Comparison of ENCODE assay signal across 42 mouse cellular contexts in genomic region chr11:87881714-87882113, GRCm38 (mm10). TPM values are rescaled to one million over a fixed set of nuclear protein-coding genes. Genes with fewer than 3 reads are reported as not detected.
"Had no signal": no experiment of that assay in that cellular context is flagged by ENCODE, and none has a peak within 500 bp of the region (broad histone marks: within the 10 kb centered on the region; RNA-seq: fewer than 3 reads in every experiment).

No protein-coding gene starts in this region.

- H3K4me3 ChIP-seq: gastrocnemius, adult 2 months; heart, embryonic 10.5 days; heart, embryonic 12.5 days; hindbrain, embryonic 10.5 days; hindbrain, embryonic 12.5 days; intestine, embryonic 15.5 days; kidney, embryonic 15.5 days; limb, embryonic 13.5 days; limb, embryonic 15.5 days; liver, embryonic 12.5 days had no signal

- H3K27ac ChIP-seq: gastrocnemius, adult 2 months; heart, embryonic 10.5 days; hindbrain, embryonic 10.5 days; hindbrain, embryonic 12.5 days; hindbrain, embryonic 14.5 days; intestine, embryonic 15.5 days; kidney, embryonic 15.5 days; kidney, postnatal 0 days; limb, embryonic 13.5 days; limb, embryonic 15.5 days; liver, embryonic 12.5 days had no signal

- H3K9ac ChIP-seq: heart, embryonic 12.5 days; hindbrain, embryonic 12.5 days; hindbrain, embryonic 14.5 days; intestine, embryonic 15.5 days; kidney, embryonic 15.5 days; limb, embryonic 13.5 days; limb, embryonic 15.5 days; liver, embryonic 12.5 days had no signal

- H3K4me1 ChIP-seq: heart, embryonic 10.5 days; heart, embryonic 12.5 days; hindbrain, embryonic 10.5 days; hindbrain, embryonic 12.5 days; liver, embryonic 12.5 days had no signal

- ATAC-seq: hindbrain, embryonic 16.5 days; inflammation-experienced regulatory T-cells, adult 6 months; intestine, embryonic 15.5 days; intestine, postnatal 0 days; liver, embryonic 12.5 days had no signal

- DNase-seq: gastrocnemius, adult 2 months; gastrocnemius, postnatal 10 days; gastrocnemius, postnatal 25 days; heart, adult 11 months; heart, postnatal 10 days; heart, postnatal 4 days; kidney, adult 2 months; kidney, adult 9 months; kidney, postnatal 25 days; layer of hippocampus, adult 9-11 months; layer of hippocampus, postnatal 36 days; left cerebral cortex, postnatal 4 days had no signal

- H3K36me3 ChIP-seq: heart, embryonic 10.5 days; heart, embryonic 12.5 days; hindbrain, embryonic 10.5 days; hindbrain, embryonic 12.5 days; intestine, embryonic 15.5 days; kidney, embryonic 15.5 days; limb, embryonic 13.5 days; limb, embryonic 15.5 days; liver, embryonic 12.5 days had no signal

- H3K27me3 ChIP-seq: hindbrain, embryonic 12.5 days; intestine, embryonic 15.5 days; limb, embryonic 13.5 days; limb, embryonic 15.5 days had no signal

RNA-seq across cellular contexts. Expression of gene Epx, which starts 6.4 kb away (rescaled TPM):
- total RNA-seq: gastrocnemius, adult 2 months; gastrocnemius, postnatal 25 days; gastrocnemius, postnatal 4 days; heart, adult 8-10 months; heart, postnatal 10 days; heart, postnatal 25 days; heart, postnatal 4 days; layer of hippocampus, postnatal 36 days; left cerebral cortex, adult 18-20 months; liver, adult 2 months had no signal
- polyA plus RNA-seq: hindbrain, embryonic 10.5 days; hindbrain, embryonic 14.5 days; inflammation-experienced regulatory T-cells, adult 6 months; intestine, postnatal 0 days; kidney, adult 2 months; liver, adult 2 months had no signal

RNA-seq across cellular contexts. Expression of gene Olfr462, which starts 10.4 kb away (rescaled TPM):
- total RNA-seq: gastrocnemius, adult 2 months; gastrocnemius, postnatal 10 days; gastrocnemius, postnatal 25 days; gastrocnemius, postnatal 4 days; heart, adult 8-10 months; heart, postnatal 10 days; heart, postnatal 25 days; heart, postnatal 4 days; layer of hippocampus, adult 18-20 months; layer of hippocampus, adult 8-10 months; layer of hippocampus, postnatal 14 days; layer of hippocampus, postnatal 36 days; left cerebral cortex, adult 18-20 months; left cerebral cortex, adult 8-10 months; left cerebral cortex, postnatal 10 days; left cerebral cortex, postnatal 25 days; left cerebral cortex, postnatal 4 days; liver, adult 2 months had no signal
- polyA plus RNA-seq: frontal cortex, adult 2 months; heart, embryonic 10.5 days; heart, embryonic 12.5 days; heart, embryonic 14.5 days; heart, embryonic 16.5 days; hindbrain, embryonic 10.5 days; hindbrain, embryonic 12.5 days; hindbrain, embryonic 14.5 days; hindbrain, embryonic 16.5 days; inflammation-experienced regulatory T-cells, adult 6 months; intestine, embryonic 15.5 days; intestine, postnatal 0 days; kidney, adult 2 months; kidney, embryonic 15.5 days; kidney, postnatal 0 days; large intestine, adult 2 months; limb, embryonic 11.5 days; limb, embryonic 13.5 days; limb, embryonic 15.5 days; liver, adult 2 months; liver, embryonic 12.5 days had no signal

RNA-seq across cellular contexts. Expression of gene Olfr463, which starts 15.5 kb away (rescaled TPM):
- total RNA-seq: gastrocnemius, adult 2 months; gastrocnemius, postnatal 10 days; gastrocnemius, postnatal 25 days; gastrocnemius, postnatal 4 days; heart, adult 8-10 months; heart, postnatal 10 days; heart, postnatal 25 days; heart, postnatal 4 days; layer of hippocampus, adult 18-20 months; layer of hippocampus, adult 8-10 months; layer of hippocampus, postnatal 14 days; layer of hippocampus, postnatal 36 days; left cerebral cortex, adult 18-20 months; left cerebral cortex, adult 8-10 months; left cerebral cortex, postnatal 10 days; left cerebral cortex, postnatal 25 days; left cerebral cortex, postnatal 4 days; liver, adult 2 months had no signal
- polyA plus RNA-seq: frontal cortex, adult 2 months; heart, embryonic 10.5 days; heart, embryonic 12.5 days; heart, embryonic 14.5 days; heart, embryonic 16.5 days; hindbrain, embryonic 10.5 days; hindbrain, embryonic 12.5 days; hindbrain, embryonic 14.5 days; hindbrain, embryonic 16.5 days; inflammation-experienced regulatory T-cells, adult 6 months; intestine, embryonic 15.5 days; intestine, postnatal 0 days; kidney, adult 2 months; kidney, embryonic 15.5 days; kidney, postnatal 0 days; large intestine, adult 2 months; limb, embryonic 11.5 days; limb, embryonic 13.5 days; limb, embryonic 15.5 days; liver, adult 2 months; liver, embryonic 12.5 days had no signal

RNA-seq across cellular contexts. Expression of gene Olfr464, which starts 39.1 kb away (rescaled TPM):
- total RNA-seq: gastrocnemius, adult 2 months; gastrocnemius, postnatal 10 days; gastrocnemius, postnatal 25 days; gastrocnemius, postnatal 4 days; heart, adult 8-10 months; heart, postnatal 10 days; heart, postnatal 25 days; heart, postnatal 4 days; layer of hippocampus, adult 18-20 months; layer of hippocampus, adult 8-10 months; layer of hippocampus, postnatal 14 days; layer of hippocampus, postnatal 36 days; left cerebral cortex, postnatal 4 days; liver, adult 2 months had no signal
- polyA plus RNA-seq: heart, embryonic 10.5 days; heart, embryonic 12.5 days; heart, embryonic 14.5 days; heart, embryonic 16.5 days; hindbrain, embryonic 10.5 days; hindbrain, embryonic 12.5 days; hindbrain, embryonic 14.5 days; inflammation-experienced regulatory T-cells, adult 6 months; intestine, embryonic 15.5 days; intestine, postnatal 0 days; kidney, adult 2 months; kidney, embryonic 15.5 days; kidney, postnatal 0 days; large intestine, adult 2 months; limb, embryonic 11.5 days; limb, embryonic 13.5 days; limb, embryonic 15.5 days; liver, adult 2 months; liver, embryonic 12.5 days had no signal
